Mouse (Mus musculus) gastrocnemius, postnatal 10 days (tissue): ENCODE data around the gene Olfr578. TPM values are rescaled to one million over a fixed set of nuclear protein-coding genes. Genes with fewer than 3 reads are reported as not detected.

ENCODE experiments used
- DNase-seq: peaks from one replicate; pipeline ENCODE4 v3.0.0; 2021; ENCODE audit warnings: mixed read lengths
- long read RNA-seq, 2 experiments: library from polyadenylated mRNA; stranded (forward); transcript quantifications; one replicate each; pipeline ENCODE4 v2.0.0; 2021
- total RNA-seq, 2 experiments: library from RNA; stranded (reverse); gene quantifications; 2 replicates each; pipeline ENCODE4 v1.2.3; 2021

Gene Olfr578
- total RNA-seq = not detected
- long read RNA-seq, experiment 1 = 0 reads
- long read RNA-seq, experiment 2 = 0 reads

GRCm38 (mm10) chr7:102989224-102989623, at the start of gene Olfr578:
Gene Olfr578 (minus strand): TSS chr7:102989324.
- DNase-seq = no peak

- DNase-seq = no peak
Observed at GRCm38 (mm10) chr7:103037724-103038123, 48.6 kb upstream of the Olfr578 start, which contains the start of gene Olfr582. Gene Olfr582 (plus strand): TSS chr7:103038024.

GRCm38 (mm10) chr7:102975843-102976242, 13.3 kb downstream of the Olfr578 start, which contains the start of gene Olfr577:
Gene Olfr577 (minus strand): TSS chr7:102975943.
- no peak for DNase-seq

- no peak for DNase-seq
Observed at GRCm38 (mm10) chr7:102974399-102974798, 14.7 kb downstream of the Olfr578 start.

- DNase-seq = no peak
Observed at GRCm38 (mm10) chr7:102962360-102962759, 26.8 kb downstream of the Olfr578 start, which contains the start of gene Olfr576. Gene Olfr576 (plus strand): TSS chr7:102962660.

GRCm38 (mm10) chr7:102958593-102958992, 30.5 kb downstream of the Olfr578 start, which contains the start of gene Olfr575:
Gene Olfr575 (minus strand): TSS chr7:102958775.
- DNase-seq = no peak

GRCm38 (mm10) chr7:102958137-102958536, 31.0 kb downstream of the Olfr578 start:
- no peak for DNase-seq

- no peak for DNase-seq
Observed at GRCm38 (mm10) chr7:102950732-102951131, 38.4 kb downstream of the Olfr578 start.

GRCm38 (mm10) chr7:102948167-102948566, 41.0 kb downstream of the Olfr578 start, which contains the start of gene Olfr574:
Gene Olfr574 (plus strand): TSS chr7:102948467.
- no peak for DNase-seq

GRCm38 (mm10) chr7:102943417-102943816, 45.7 kb downstream of the Olfr578 start:
- DNase-seq = no peak

GRCm38 (mm10) chr7:102942475-102942874, 46.6 kb downstream of the Olfr578 start, which contains the start of gene Olfr573-ps1:
Gene Olfr573-ps1 (minus strand): TSS chr7:102942575.
- DNase-seq = no peak

Other genes with a start within 250 kb of the Olfr578 start
- gene Olfr560, start 230.0 kb downstream of the Olfr578 start, total RNA-seq = not detected
- 1 to 10 TPM; 1.3 to 1.4 TPM for gene Olfr78, start 229.9 kb downstream of the Olfr578 start, total RNA-seq
- not detected for gene Olfr561, start 218.1 kb downstream of the Olfr578 start, total RNA-seq
- gene Olfr564, start 185.8 kb downstream of the Olfr578 start, total RNA-seq = not detected
- not detected for gene Olfr566, start 130.6 kb downstream of the Olfr578 start, total RNA-seq
- not detected for gene Olfr568, start 112.2 kb downstream of the Olfr578 start, total RNA-seq
- not detected for gene Olfr569, start 98.4 kb downstream of the Olfr578 start, total RNA-seq
- not detected for gene Olfr570, start 94.7 kb downstream of the Olfr578 start, total RNA-seq
- gene Olfr571, start 71.8 kb downstream of the Olfr578 start, total RNA-seq = not detected
- not detected for gene Olfr572, start 64.9 kb downstream of the Olfr578 start, total RNA-seq
- gene Olfr573-ps1, start 46.7 kb downstream of the Olfr578 start, total RNA-seq = not detected
- not detected for gene Olfr574, start 40.9 kb downstream of the Olfr578 start, total RNA-seq
- not detected for gene Olfr575, start 30.5 kb downstream of the Olfr578 start, total RNA-seq
- gene Olfr576, start 26.7 kb downstream of the Olfr578 start, total RNA-seq = not detected
- not detected for gene Olfr577, start 13.4 kb downstream of the Olfr578 start, total RNA-seq
- not detected for gene Olfr582, start 48.7 kb upstream of the Olfr578 start, total RNA-seq
- not detected for gene Olfr583, start 62.0 kb upstream of the Olfr578 start, total RNA-seq
- not detected for gene Olfr584, start 92.6 kb upstream of the Olfr578 start, total RNA-seq
- gene Olfr585, start 108.4 kb upstream of the Olfr578 start, total RNA-seq = not detected
- not detected for gene Olfr586, start 136.3 kb upstream of the Olfr578 start, total RNA-seq
- not detected for gene Olfr588-ps1, start 151.6 kb upstream of the Olfr578 start, total RNA-seq
- not detected for gene Olfr589, start 167.0 kb upstream of the Olfr578 start, total RNA-seq
- not detected for gene Olfr591, start 189.0 kb upstream of the Olfr578 start, total RNA-seq
- not detected for gene Olfr592, start 195.5 kb upstream of the Olfr578 start, total RNA-seq
- not detected for gene Olfr593, start 222.5 kb upstream of the Olfr578 start, total RNA-seq
- not detected for gene Olfr594, start 227.7 kb upstream of the Olfr578 start, total RNA-seq